Mouse (Mus musculus) neural tube, embryonic 12.5 days (tissue): ENCODE measurements around the gene Enthd1. TPM values are rescaled to one million over a fixed set of nuclear protein-coding genes. Genes with fewer than 3 reads are reported as not detected.

Source experiments
- ATAC-seq: fragments of 200-750 bp; cut with Nextera tagmentation; 2 replicates; pipeline ENCODE4 v1.8.0; 2017; ENCODE audit warnings: low read depth, mild to moderate bottlenecking, moderate TSS enrichment, moderate library complexity; ENCODE audit not compliant: low FRiP score
- H3K27ac ChIP-seq: fragments of 300-500 bp; sonication (generic); 2 replicates; pipeline ENCODE4 v1.5.1; 2016
- H3K27me3 ChIP-seq: fragments of 300-500 bp; sonication (generic); replicated peaks from 2 replicates; pipeline ENCODE4 v1.6.1; 2016; ENCODE audit warnings: mild to moderate bottlenecking
- H3K36me3 ChIP-seq: fragments of 300-500 bp; sonication (generic); 2 replicates; pipeline ENCODE4 v1.6.1; 2016; ENCODE audit warnings: mild to moderate bottlenecking
- H3K4me1 ChIP-seq: fragments of 300-500 bp; sonication (generic); 2 replicates; pipeline ENCODE4 v1.6.1; 2016
- H3K4me2 ChIP-seq: fragments of 300-500 bp; sonication (generic); replicated peaks from 2 replicates; pipeline ENCODE4 v1.6.1; 2016; ENCODE audit warnings: mild to moderate bottlenecking
- H3K4me3 ChIP-seq: fragments of 300-500 bp; sonication (generic); 2 replicates; pipeline ENCODE4 v1.5.1; 2016
- H3K9ac ChIP-seq: fragments of 300-500 bp; sonication (generic); 2 replicates; pipeline ENCODE4 v1.6.1; 2016; ENCODE audit warnings: mild to moderate bottlenecking
- H3K9me3 ChIP-seq: fragments of 300-500 bp; sonication (generic); 2 replicates; pipeline ENCODE4 v1.6.1; 2016; ENCODE audit warnings: mild to moderate bottlenecking
- WGBS: fragments of 180-500 bp; shearing (Covaris S2); methylation state at CpG from one replicate; pipeline ENCODE4 v1.1.7; 2016; 5-methylcytosine and 5-hydroxymethylcytosine counted together
- polyA plus RNA-seq: library from polyadenylated mRNA; unstranded; fragments of >200 nt; fragmentation: Nextera tagmentation; extraction: Ambion mirVana; gene quantifications from 2 replicates; pipeline ENCODE4 v1.2.1, GENCODE M21; 2016

The Enthd1 gene
- polyA plus RNA-seq, 1 experiment from 2014 or later = not detected

DNA sequence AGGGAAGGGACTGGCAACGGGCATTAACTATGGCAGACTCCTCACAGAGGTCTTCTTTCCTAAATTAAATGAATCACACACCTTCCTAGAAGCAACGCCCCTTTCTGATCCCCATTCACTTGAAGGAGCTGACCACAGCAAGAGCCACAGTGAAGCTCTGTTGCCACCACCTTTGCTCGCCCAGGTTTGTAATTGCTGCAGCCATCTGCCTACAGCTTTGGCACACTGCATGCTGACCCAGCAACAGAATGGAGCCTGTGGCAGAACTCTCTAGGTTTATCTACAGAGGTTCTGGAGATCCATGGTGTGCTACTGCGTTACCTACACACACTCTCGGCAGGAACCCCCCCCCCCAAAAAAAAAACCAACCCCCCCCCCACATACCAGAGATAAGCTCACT, 74.8 kb downstream of the Enthd1 start:
- Histone ChIP-seq H3K36me3 (no peaks in the 10 kb centered on the region), H3K4me1 (peaks cover 11% of the 10 kb centered on the region; the same call in 1 of the 2 replicates)

DNA sequence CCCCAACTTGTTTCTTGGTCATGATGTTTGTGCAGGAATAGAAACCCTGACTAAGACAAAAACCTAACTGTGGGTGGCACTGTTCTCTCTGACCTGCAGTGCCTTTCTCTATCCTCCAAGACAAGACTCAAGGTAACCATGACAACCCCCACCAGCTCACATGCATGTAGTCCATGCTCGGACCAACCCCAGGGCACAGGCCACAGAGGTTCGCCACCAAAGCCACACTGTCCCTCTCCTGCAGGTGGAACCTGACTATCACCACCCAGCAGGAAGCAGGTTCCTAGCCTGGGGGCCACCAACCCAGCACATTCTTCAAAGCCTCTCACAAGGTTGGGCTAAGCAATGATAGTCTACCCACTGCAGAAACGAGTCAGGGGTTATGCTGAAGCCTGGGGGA, 76.3 kb downstream of the Enthd1 start:
- ATAC-seq = no peak
- Histone ChIP-seq H3K36me3 (no peaks in the 10 kb centered on the region), H3K9ac (no peak overlapping the region), H3K4me2 (no peak overlapping the region), H3K4me3 (no peak overlapping the region), H3K27me3 (peaks cover 4% of the 10 kb centered on the region; the same call in 1 of the 2 replicates), H3K9me3 (no peaks in the 10 kb centered on the region), H3K27ac (no peak overlapping the region), H3K4me1 (peaks cover 19% of the 10 kb centered on the region)
- 39% methylated on average over 3 of the region's 3 CpGs for WGBS

More for the DNA sequence above, 74.8 kb downstream of the Enthd1 start:
- Histone ChIP-seq H3K4me2 (no peak overlapping the region), H3K27ac (no peak overlapping the region), H3K9me3 (no peaks in the 10 kb centered on the region), H3K9ac (no peak overlapping the region), H3K27me3 (peaks cover 8% of the 10 kb centered on the region; the same call in 1 of the 2 replicates), H3K4me3 (no peak overlapping the region)
- WGBS = 92% methylated on average over 5 of the region's 5 CpGs
- ATAC-seq = no peak

DNA sequence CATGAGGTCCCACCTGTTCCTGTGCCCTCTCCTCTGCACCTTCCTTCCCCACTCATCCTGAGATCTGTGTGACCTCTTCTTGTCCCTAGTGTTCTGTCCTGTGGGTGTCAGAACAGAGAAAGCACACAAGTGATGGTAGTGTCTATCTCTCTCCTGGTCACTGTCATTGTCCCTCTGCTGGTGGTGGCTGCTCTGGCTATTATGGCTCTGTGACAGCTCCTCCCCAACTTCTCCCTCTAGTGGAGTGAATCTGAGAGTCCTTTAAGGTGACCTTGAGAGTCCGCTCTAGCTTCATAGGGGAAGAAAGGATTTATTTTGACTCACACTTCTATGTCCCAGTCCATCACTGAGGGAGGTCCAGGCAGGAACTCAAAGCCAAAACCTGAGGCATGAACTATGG, 79.4 kb downstream of the Enthd1 start:
- no peak overlapping the region for H3K27ac ChIP-seq

DNA sequence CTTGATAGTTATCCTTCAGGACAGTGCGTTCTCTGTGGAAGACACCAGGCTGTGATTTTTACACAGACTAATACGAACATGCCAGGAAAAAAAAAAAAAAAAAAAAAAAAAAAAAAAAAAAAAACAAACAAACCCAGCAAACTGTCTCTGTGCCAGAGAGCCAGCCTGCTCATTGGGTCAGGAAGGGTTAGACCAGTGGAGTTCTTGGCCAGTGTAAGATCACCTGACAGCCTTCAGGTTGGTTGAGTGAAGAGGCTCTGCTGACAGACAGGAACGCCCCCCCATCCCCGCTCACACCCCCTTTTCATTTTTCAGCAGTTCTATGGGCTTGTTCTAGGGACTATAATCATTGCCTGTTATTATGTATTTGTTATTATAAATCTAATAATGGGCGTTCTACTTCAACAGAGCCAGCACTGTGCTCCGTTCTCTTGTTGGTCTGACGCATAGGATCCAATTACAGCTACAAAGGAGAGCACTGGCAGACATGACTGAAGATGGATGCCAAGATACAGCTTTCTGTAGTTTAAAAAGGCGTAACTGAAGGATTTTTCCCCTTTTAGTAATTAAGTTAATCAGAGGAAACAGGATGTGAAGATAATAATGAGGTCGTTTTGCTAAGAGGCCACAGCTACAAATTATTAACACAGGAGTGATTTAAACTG, 81.8 kb downstream of the Enthd1 start:
- H3K4me1 ChIP-seq = peaks cover 19% of the 10 kb centered on the region
- H3K9ac ChIP-seq = no peak overlapping the region
- H3K27ac ChIP-seq = no peak overlapping the region
- H3K9me3 ChIP-seq = no peaks in the 10 kb centered on the region
- ATAC-seq = no peak
- 71% methylated on average over 9 of the region's 9 CpGs for WGBS
- no peak overlapping the region for H3K4me3 ChIP-seq
- H3K27me3 ChIP-seq = no peaks in the 10 kb centered on the region
- H3K4me2 ChIP-seq = no peak overlapping the region
- H3K36me3 ChIP-seq = no peaks in the 10 kb centered on the region

More for the DNA sequence above, 79.4 kb downstream of the Enthd1 start:
- Histone ChIP-seq H3K4me2 (no peak overlapping the region), H3K36me3 (no peaks in the 10 kb centered on the region), H3K9ac (no peak overlapping the region), H3K4me1 (peaks cover 19% of the 10 kb centered on the region), H3K9me3 (no peaks in the 10 kb centered on the region), H3K4me3 (no peak overlapping the region), H3K27me3 (no peaks in the 10 kb centered on the region)
- WGBS = 88% methylated on average over 1 of the region's 1 CpGs
- no peak for ATAC-seq

DNA sequence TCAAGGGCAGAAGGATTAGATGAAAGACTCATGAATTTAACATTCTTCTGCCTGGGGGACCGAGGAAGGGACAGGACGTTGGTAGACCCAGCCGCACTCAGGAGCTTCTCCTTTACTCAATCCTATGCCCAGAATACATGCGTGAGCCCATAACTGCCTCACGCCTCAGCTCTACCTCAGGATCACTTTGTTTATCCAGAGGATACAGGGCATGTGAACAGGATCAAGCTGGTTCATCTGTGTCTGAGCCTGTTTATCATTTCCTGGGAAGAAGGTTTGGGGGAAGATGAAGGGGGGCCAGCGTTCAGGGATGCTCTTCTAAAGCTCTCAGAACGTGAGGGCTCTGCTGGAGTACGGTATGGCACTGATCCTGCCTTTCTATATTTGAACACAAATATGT, 82.6 kb downstream of the Enthd1 start:
- H3K27me3 ChIP-seq = no peaks in the 10 kb centered on the region
- no peak overlapping the region for H3K9ac ChIP-seq
- H3K4me2 ChIP-seq = no peak overlapping the region
- no peak for ATAC-seq
- peaks cover 13% of the 10 kb centered on the region for H3K4me1 ChIP-seq
- H3K27ac ChIP-seq = no peak overlapping the region
- no peaks in the 10 kb centered on the region for H3K9me3 ChIP-seq
- WGBS = 81% methylated on average over 8 of the region's 8 CpGs
- H3K4me3 ChIP-seq = no peak overlapping the region
- H3K36me3 ChIP-seq = no peaks in the 10 kb centered on the region

DNA sequence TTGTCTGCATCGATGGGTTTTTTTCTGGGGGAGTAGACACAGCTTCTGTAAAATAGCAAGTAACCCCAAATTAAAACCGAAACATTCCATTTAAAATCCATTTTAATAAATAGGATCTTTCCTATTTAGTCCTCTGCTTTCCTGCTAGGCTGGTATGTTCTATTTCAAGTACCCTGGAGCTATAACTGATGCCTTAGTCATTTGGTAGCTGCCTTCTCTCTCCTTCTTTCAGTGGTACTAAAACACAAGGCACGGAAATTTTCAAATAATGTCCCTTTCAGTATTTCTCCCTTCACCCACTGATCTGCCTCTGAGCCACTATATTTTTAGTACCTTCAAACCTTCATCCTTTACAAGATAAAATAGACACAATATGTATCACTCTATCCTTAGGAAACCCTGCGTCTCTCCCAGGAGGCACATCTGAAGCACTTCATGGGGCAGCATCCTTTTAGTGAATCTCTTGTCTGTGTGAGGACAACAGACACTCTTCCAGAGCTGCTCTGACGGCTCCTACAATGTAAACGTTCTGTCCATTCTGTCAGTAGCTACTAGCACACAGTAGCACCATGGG, 90.4 kb downstream of the Enthd1 start:
- 82% methylated on average over 6 of the region's 6 CpGs for WGBS
- Histone ChIP-seq H3K4me3 (no peak overlapping the region), H3K4me2 (no peak overlapping the region), H3K9me3 (no peaks in the 10 kb centered on the region), H3K36me3 (no peaks in the 10 kb centered on the region), H3K4me1 (no peaks in the 10 kb centered on the region), H3K27me3 (no peaks in the 10 kb centered on the region), H3K27ac (no peak overlapping the region), H3K9ac (no peak overlapping the region)
- ATAC-seq = no peak

DNA sequence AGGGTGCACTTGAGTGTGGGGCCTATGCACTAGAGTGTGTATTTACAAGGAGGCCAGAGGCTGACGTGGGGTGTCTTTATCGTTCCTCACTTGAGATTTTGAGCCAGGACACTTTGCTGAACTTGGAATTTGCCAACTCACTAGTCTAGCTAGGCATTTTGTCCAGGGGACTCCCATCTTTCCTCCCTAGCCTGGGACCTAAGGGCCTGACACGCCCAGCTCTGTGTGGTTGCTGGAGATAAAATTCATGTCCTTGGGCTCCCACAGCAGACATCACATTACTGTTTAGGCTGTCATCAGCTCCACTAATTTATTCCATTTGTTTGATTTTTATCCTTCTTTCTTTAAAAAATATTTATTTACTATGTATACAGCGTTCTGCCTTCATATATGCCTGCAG, 97.1 kb downstream of the Enthd1 start:
- WGBS = 93% methylated on average over 4 of the region's 4 CpGs
- peaks cover 4% of the 10 kb centered on the region; the same call in 1 of the 2 replicates for H3K27me3 ChIP-seq
- H3K9me3 ChIP-seq = no peaks in the 10 kb centered on the region
- no peak overlapping the region for H3K9ac ChIP-seq
- no peak overlapping the region for H3K4me3 ChIP-seq
- no peak for ATAC-seq
- no peaks in the 10 kb centered on the region for H3K4me1 ChIP-seq
- H3K27ac ChIP-seq = no peak overlapping the region
- no peak overlapping the region for H3K4me2 ChIP-seq
- no peaks in the 10 kb centered on the region for H3K36me3 ChIP-seq

DNA sequence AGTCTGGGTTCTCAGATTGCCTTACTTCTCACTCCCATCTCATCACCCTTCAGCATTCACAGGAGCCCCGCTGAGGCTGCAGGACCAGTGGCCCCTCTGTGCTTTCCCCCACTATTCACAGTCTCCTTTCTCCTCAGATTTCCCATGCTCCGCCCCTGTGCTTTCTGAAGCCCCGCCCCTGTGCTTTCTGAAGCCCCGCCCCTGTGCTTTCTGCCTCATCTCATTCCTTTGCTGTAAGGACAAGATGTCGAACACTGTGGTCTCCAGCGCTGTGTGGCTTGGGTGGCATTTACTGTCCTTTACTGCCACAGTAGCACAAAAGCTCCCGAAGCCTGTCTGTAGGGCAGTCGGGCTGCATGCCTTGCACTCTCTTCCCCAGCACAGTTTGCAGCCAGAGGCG, 102.8 kb downstream of the Enthd1 start:
- Histone ChIP-seq H3K4me1 (peaks cover 6% of the 10 kb centered on the region; the same call in 1 of the 2 replicates), H3K9me3 (no peaks in the 10 kb centered on the region), H3K27me3 (peaks cover 6% of the 10 kb centered on the region; the same call in 1 of the 2 replicates), H3K9ac (no peak overlapping the region), H3K27ac (no peak overlapping the region), H3K36me3 (no peaks in the 10 kb centered on the region), H3K4me2 (peak overlapping the region; percentile 50), H3K4me3 (peak overlapping the region; percentile 18; the same call in 1 of the 2 replicates)
- 0 out of 2 replicates have a peak, but pooled peaks have one; percentile 21 for ATAC-seq
- WGBS = 0% methylated on average over 9 of the region's 9 CpGs

DNA sequence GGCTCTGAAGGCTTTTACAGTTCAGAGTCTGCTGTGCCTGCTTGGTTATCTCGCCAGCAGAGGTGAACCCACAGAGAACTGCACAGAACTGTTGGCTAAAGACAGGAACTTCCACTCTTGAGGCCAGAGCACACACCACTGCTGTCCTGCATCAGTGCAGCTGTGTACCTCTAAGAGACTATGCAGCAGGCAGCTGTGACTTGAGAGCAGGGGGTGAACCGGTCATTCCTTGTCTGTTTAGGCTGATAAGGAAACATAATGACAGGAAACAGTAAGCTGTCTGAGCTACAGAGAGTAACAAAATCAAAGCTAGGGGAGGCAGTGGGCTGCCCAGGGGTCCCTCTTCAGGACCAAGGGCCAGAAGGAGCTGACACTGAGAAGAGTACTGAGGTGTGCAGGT, 103.5 kb downstream of the Enthd1 start:
- no peaks in the 10 kb centered on the region for H3K36me3 ChIP-seq
- 56% methylated on average over 2 of the region's 2 CpGs for WGBS
- no peak overlapping the region for H3K27ac ChIP-seq
- peaks cover 6% of the 10 kb centered on the region; the same call in 1 of the 2 replicates for H3K27me3 ChIP-seq
- no peak overlapping the region for H3K4me2 ChIP-seq
- peaks cover 6% of the 10 kb centered on the region; the same call in 1 of the 2 replicates for H3K4me1 ChIP-seq
- H3K9ac ChIP-seq = no peak overlapping the region
- H3K4me3 ChIP-seq = no peak overlapping the region
- H3K9me3 ChIP-seq = no peaks in the 10 kb centered on the region
- no peak for ATAC-seq

DNA sequence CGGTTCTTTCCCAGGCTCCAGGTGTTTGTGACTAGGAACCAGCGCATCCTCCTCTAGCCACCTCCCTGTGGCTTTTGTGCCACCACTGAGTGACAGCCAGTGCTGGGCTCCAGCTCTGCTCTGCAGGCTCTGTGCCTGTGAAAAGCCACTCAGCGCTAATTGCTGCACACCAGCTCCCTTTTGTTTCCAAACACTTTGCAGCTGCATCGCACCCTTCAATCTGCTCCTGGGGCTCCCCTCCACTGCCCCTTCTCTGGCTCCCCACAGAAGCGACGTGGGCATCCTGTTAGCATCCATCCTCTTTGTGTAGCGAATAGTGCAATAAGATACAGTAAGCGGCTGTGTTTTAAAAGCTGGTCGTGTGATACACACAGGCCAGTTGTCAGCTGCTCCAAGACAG, 104.9 kb downstream of the Enthd1 start:
- ATAC-seq = no peak
- 25% methylated on average over 9 of the region's 9 CpGs for WGBS
- Histone ChIP-seq H3K9me3 (no peaks in the 10 kb centered on the region), H3K27me3 (peaks cover 6% of the 10 kb centered on the region; the same call in 1 of the 2 replicates), H3K4me1 (peaks cover 6% of the 10 kb centered on the region; the same call in 1 of the 2 replicates), H3K27ac (no peak overlapping the region), H3K4me2 (no peak overlapping the region), H3K9ac (no peak overlapping the region), H3K36me3 (no peaks in the 10 kb centered on the region), H3K4me3 (no peak overlapping the region)

DNA sequence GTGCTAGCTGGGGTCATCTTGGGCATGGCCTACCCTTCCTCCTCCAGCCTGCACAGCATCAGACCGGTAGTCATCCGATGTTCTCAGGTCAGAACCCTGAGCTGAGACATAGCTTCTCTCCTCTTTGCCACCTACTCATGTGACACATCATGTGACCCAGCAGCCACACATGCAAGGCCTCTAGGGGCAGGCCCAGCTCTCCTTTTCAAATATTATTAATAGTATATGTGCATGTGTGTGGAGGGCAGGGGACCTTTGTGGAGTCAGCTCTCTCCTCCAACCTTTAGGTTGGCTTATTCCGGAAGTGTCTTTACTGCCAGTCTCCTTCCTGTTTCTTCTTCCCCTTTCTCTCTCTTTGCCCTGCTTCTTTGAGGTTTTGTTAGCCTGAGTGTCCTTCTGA, 107.0 kb downstream of the Enthd1 start:
- peaks cover 2% of the 10 kb centered on the region; the same call in 1 of the 2 replicates for H3K27me3 ChIP-seq
- no peak overlapping the region for H3K4me3 ChIP-seq
- peaks cover 6% of the 10 kb centered on the region; the same call in 1 of the 2 replicates for H3K4me1 ChIP-seq
- WGBS = 87% methylated on average over 3 of the region's 3 CpGs
- no peak overlapping the region for H3K4me2 ChIP-seq
- no peak overlapping the region for H3K9ac ChIP-seq
- no peaks in the 10 kb centered on the region for H3K36me3 ChIP-seq
- H3K27ac ChIP-seq = no peak overlapping the region
- ATAC-seq = no peak
- H3K9me3 ChIP-seq = no peaks in the 10 kb centered on the region

DNA sequence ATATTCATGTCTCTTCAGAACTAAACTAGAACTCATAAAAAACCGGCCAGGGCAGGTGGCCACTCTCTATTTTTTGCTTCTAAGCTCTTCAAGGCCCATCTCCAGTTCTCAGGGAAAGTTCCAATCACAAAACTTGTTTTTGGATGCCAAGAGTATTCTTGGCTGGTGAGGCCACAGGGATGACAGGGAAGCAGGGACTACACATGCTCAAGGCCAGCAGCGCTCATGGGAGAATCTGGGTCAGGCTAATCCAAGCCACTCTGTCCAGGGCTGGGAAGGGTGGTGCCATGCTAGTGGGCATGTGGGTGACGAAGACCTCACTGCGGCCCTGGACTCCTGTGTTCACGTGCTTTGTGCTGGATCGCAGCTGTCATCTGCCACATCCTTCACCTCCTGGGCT, 110.5 kb downstream of the Enthd1 start:
- no peaks in the 10 kb centered on the region; the same call in 1 of the 2 replicates for H3K27me3 ChIP-seq

More for the DNA sequence above, 110.5 kb downstream of the Enthd1 start:
- no peak for ATAC-seq
- Histone ChIP-seq H3K4me3 (no peak overlapping the region), H3K4me1 (peaks cover 7% of the 10 kb centered on the region), H3K9me3 (no peaks in the 10 kb centered on the region), H3K9ac (no peak overlapping the region), H3K36me3 (no peaks in the 10 kb centered on the region), H3K27ac (no peak overlapping the region), H3K4me2 (no peak overlapping the region)
- 66% methylated on average over 6 of the region's 6 CpGs for WGBS
